Mouse (Mus musculus): ENCODE measurements around the gene Col19a1.

DNA sequence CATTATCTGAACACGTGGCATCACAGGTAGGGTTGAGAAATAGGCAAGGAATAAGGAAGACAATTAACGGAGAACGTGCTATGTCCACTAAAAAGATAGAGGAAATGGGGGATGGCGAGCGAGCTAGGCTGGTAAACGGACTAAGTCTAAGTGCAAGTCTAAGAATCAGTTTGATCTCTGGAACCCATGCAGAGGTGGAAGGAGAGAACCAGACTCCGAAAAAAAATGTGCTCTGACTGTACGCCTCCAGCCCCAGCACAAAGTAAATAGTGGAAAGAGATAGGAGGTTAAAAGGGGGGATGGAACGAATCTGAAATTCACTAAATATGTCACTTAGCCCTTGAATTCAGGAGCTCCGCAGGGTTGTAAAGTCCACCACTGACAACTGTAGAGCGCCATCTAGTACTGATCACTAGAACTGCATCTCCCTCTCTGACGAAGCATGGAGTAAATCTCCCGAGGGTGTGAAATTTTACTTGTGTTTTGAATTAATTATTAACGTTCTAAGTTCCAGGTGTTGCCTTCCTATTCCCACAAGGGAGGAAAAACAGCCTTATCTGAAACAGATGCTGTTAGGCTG, 46.4 kb upstream of the Col19a1 start:
- no peak for TF ChIP-seq CTCF (IDR thresholded peaks at IDR 0.05; ENCODE audit: borderline replicate concordance, control insufficient read depth, extremely low read depth, insufficient read depth, low read length, poor library complexity)
- no peak for TF ChIP-seq POLR2A (IDR thresholded peaks at IDR 0.05; ENCODE audit: control insufficient read depth, extremely low read depth, insufficient read depth, low read length, poor library complexity)

Data from thymus, adult 2 months (tissue).